Mouse (Mus musculus) left cerebral cortex, adult 18-20 months (tissue): ENCODE measurements around the gene Ipo11. TPM values are rescaled to one million over a fixed set of nuclear protein-coding genes. Genes with fewer than 3 reads are reported as not detected.

Source experiments
- total RNA-seq, 2 experiments: library from RNA; stranded (reverse); gene quantifications; 2 replicates each; pipeline ENCODE4 v1.2.3; 2021

Gene Ipo11
- total RNA-seq, 2 experiments from 2014 or later = 57.0 to 63.5 TPM

Other genes with a start within 250 kb of the Ipo11 start
- 10 to 100 TPM; 18.9 to 23.9 TPM for gene Dimt1, start 10.2 kb upstream of the Ipo11 start, total RNA-seq
- gene Kif2a, start 85.2 kb upstream of the Ipo11 start, total RNA-seq = 100 to 1,000 TPM; 100 to 106 TPM